Mouse (Mus musculus) embryonic fibroblast, embryonic 13.5 days (primary cell): ENCODE results near the gene Prkcg. TPM values are rescaled to one million over a fixed set of nuclear protein-coding genes. Genes with fewer than 3 reads are reported as not detected.
A peak's percentile ranks its signal among the peaks of the same experiment; 100 is the strongest.
"Not testable (repeated sequence)": the region's sequence is repeated elsewhere in the genome, so short reads cannot be mapped to it uniquely, and the experiment has no call there.

Source experiments
- H3K27ac ChIP-seq: 2 replicates; pipeline ENCODE4 v1.5.1; 2012; ENCODE audit warnings: low read length, control low read depth, inconsistent platforms; ENCODE audit not compliant: insufficient read depth
- H3K4me1 ChIP-seq: 2 replicates; pipeline ENCODE4 v1.6.1; 2011; ENCODE audit warnings: low read length; ENCODE audit not compliant: control insufficient read depth, insufficient read depth
- H3K4me3 ChIP-seq: 2 replicates; pipeline ENCODE4 v1.5.1; 2011; ENCODE audit warnings: mild to moderate bottlenecking, control low read depth, low read length; ENCODE audit not compliant: insufficient read depth
- CTCF ChIP-seq: IDR thresholded peaks from 2 replicates; pipeline ENCODE4 v1.5.1; 2011; ENCODE audit warnings: mild to moderate bottlenecking, control low read depth, low read length, moderate library complexity, borderline replicate concordance; ENCODE audit not compliant: insufficient read depth
- POLR2A ChIP-seq: IDR thresholded peaks from 2 replicates; pipeline ENCODE4 v1.6.1; 2011; ENCODE audit warnings: low read depth, mild to moderate bottlenecking, control low read depth, low read length, moderate library complexity
- polyA plus RNA-seq: library from polyadenylated mRNA; stranded (reverse); fragments of >200 nt; gene quantifications from 2 replicates; pipeline ENCODE4 v1.2.4, GENCODE M21; 2011; ENCODE audit warnings: low read depth; ENCODE audit not compliant: missing spikeins, insufficient read length

Gene Prkcg
- polyA plus RNA-seq, 1 experiment, result 0.60 TPM

GRCm38 (mm10) chr7:3272206-3272605, 16.8 kb upstream of the Prkcg start:
- Histone ChIP-seq H3K4me3 (no peak overlapping the region), H3K27ac (no peak overlapping the region), H3K4me1 (peaks cover 2% of the 10 kb centered on the region; the same call in 1 of the 2 replicates)
- no peak for TF ChIP-seq POLR2A
- TF ChIP-seq CTCF, result no peak

- peak overlapping the region; percentile 71 for H3K27ac ChIP-seq
- peaks cover 2% of the 10 kb centered on the region; the same call in 1 of the 2 replicates for H3K4me1 ChIP-seq
- no peak for TF ChIP-seq POLR2A
- no peak for TF ChIP-seq CTCF
- 0 out of 2 replicates have a peak overlapping the region, but pooled peaks have one; percentile 2 for H3K4me3 ChIP-seq
Observed at GRCm38 (mm10) chr7:3275455-3276170, 13.4 kb upstream of the Prkcg start.

- H3K27ac ChIP-seq, result peak overlapping the region; percentile 5; the same call in 1 of the 2 replicates
- not testable (repeated sequence) for H3K4me3 ChIP-seq, H3K4me1 ChIP-seq
Observed at GRCm38 (mm10) chr7:3276781-3277180, 12.2 kb upstream of the Prkcg start.

GRCm38 (mm10) chr7:3280080-3280653, 8.8 kb upstream of the Prkcg start:
- H3K4me1 ChIP-seq, result no peaks in the 10 kb centered on the region; the same call in 1 of the 2 replicates
- TF ChIP-seq POLR2A (no peak), CTCF (no peak)
- H3K27ac ChIP-seq, result no peak overlapping the region
- no peak overlapping the region for H3K4me3 ChIP-seq

- TF ChIP-seq POLR2A, result no peak
- Histone ChIP-seq H3K27ac (no peak overlapping the region), H3K4me1 (no peaks in the 10 kb centered on the region; the same call in 1 of the 2 replicates), H3K4me3 (no peak overlapping the region)
Observed at GRCm38 (mm10) chr7:3280654-3281153, 8.3 kb upstream of the Prkcg start.

GRCm38 (mm10) chr7:3281741-3282140, 7.2 kb upstream of the Prkcg start:
- Histone ChIP-seq H3K4me1 (no peaks in the 10 kb centered on the region; the same call in 1 of the 2 replicates), H3K4me3 (no peak overlapping the region), H3K27ac (no peak overlapping the region)
- TF ChIP-seq POLR2A (no peak), CTCF (no peak)

GRCm38 (mm10) chr7:3283081-3283875, 5.7 kb upstream of the Prkcg start:
- H3K4me1 ChIP-seq, result peaks cover 4% of the 10 kb centered on the region; the same call in 1 of the 2 replicates

GRCm38 (mm10) chr7:3284604-3285003, 4.4 kb upstream of the Prkcg start:
- H3K4me1 ChIP-seq, result peaks cover 6% of the 10 kb centered on the region; the same call in 1 of the 2 replicates
- H3K4me3 ChIP-seq, result no peak overlapping the region
- TF ChIP-seq CTCF (no peak), POLR2A (no peak)
- no peak overlapping the region for H3K27ac ChIP-seq

More at GRCm38 (mm10) chr7:3283081-3283875, 5.7 kb upstream of the Prkcg start:
- Histone ChIP-seq H3K27ac (no peak overlapping the region), H3K4me3 (no peak overlapping the region)
- TF ChIP-seq CTCF (no peak), POLR2A (no peak)

- H3K4me3 ChIP-seq, result no peak overlapping the region
- no peak overlapping the region for H3K27ac ChIP-seq
- H3K4me1 ChIP-seq, result peaks cover 10% of the 10 kb centered on the region; the same call in 1 of the 2 replicates
- no peak for TF ChIP-seq CTCF
- TF ChIP-seq POLR2A, result no peak
Observed at GRCm38 (mm10) chr7:3286036-3286435, 2.9 kb upstream of the Prkcg start.
